Mouse (Mus musculus) embryonic stem cell, embryonic (primary cell): ENCODE measurements at regions not wholly inside any gene's neighbourhood (a gene's known extent, or its start where the extent isn't known, plus 50 kb on each side); places are given as distances from the start of the nearest gene placed in this dataset.
"Not testable (repeated sequence)": the region's sequence is repeated elsewhere in the genome, so short reads cannot be mapped to it uniquely, and the experiment has no call there.

Source experiments
- CTCF ChIA-PET, 4 experiments: fragments of 300-600 bp in 2 of 4; fragments of 350-600 bp in 2 of 4; sonication (Branson Sonifier 250); formaldehyde crosslinking; loops; one replicate each; lab custom pipeline; 2022; ENCODE audit warnings: inconsistent platforms in 2 of 4; lab: Charles Lee
- POLR2A ChIA-PET, 4 experiments: fragments of 300-600 bp in 2 of 4; fragments of 350-600 bp in 2 of 4; sonication (Branson Sonifier 250); formaldehyde crosslinking; loops; one replicate each; lab custom pipeline; 2022; ENCODE audit warnings: antibody characterized with exemption in 4 of 4, inconsistent platforms in 1 of 4; lab: Charles Lee

DNA sequence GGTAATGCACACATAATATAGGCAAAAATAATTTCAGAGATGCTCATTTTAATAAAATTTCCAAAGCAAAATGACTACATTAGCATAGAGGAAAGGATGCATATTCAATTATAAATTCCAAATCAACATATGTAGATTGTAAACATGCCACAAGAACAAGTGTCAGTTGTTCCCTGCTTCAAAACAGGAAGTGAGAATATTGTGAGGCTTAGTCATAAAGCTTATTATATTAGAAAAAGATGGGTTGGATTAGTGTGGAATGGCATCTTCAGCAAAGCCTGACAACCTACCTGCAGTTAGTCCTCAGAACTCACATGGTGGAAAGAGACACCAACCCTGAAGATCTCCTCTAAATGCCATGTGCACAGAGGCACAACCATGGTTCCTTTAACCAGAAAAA is 92.1 kb downstream of the Susd5 start:
- POLR2A ChIA-PET, CTCF ChIA-PET: not testable (repeated sequence)

DNA sequence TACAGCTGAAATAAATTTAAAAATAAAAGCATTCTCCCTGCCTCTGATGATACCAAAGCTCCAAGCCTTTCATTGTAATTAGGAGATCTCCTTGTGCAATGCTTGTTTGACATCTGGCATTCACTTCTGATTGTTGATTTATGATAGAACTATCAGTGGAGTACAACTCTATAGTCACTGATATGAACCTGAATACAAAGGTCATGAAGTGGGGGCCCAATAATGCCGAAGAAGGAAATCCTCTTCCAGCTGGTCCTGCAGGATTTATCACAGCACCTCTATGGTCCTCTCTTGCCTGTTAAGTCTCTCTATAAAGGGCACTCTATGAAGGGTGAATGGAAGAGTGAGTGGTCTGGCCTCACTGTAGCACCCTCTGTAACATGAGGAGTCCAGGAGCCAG is 132.4 kb downstream of the Susd5 start:
- POLR2A ChIA-PET, CTCF ChIA-PET: not testable (repeated sequence)

DNA sequence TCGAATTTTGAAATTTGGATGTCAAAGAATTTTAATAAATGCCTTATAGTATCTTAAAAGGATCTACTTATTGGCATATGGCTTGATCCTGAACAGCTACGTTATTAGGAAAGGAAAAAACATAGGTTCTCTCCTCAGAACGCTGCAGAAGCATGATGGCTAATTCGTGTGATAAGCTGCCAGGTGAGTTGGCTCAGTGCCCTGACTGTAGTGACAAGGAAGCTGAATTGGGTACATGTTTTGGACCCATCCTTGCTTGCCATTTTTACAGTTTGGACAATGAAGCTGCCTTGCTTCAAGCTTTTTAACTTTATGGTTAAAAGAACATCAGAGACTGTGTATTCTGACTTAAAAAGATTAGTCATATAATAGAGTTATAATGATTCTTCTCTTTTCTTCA is 128.9 kb upstream of the Bcl2a1c start:
- CTCF ChIA-PET: no interaction called here
- POLR2A ChIA-PET: no interaction called here

DNA sequence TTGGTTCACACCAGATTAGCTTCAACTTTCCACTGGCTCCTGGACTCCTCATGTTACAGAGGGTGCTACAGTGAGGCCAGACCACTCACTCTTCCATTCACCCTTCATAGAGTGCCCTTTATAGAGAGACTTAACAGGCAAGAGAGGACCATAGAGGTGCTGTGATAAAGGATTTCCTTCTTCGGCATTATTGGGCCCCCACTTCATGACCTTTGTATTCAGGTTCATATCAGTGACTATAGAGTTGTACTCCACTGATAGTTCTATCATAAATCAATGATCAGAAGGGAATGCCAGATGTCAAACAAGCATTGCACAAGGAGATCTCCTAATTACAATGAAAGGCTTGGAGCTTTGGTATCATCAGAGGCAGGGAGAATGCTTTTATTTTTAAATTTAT is 89.4 kb upstream of the Bcl2a1c start:
- POLR2A ChIA-PET: not testable (repeated sequence)
- CTCF ChIA-PET: interaction anchor here in 1 of 4 experiments (0.6 kb wide), 1 partner anchor 262 kb away, joined by 3 read pairs; no protein-coding TSS in a partner anchor

DNA sequence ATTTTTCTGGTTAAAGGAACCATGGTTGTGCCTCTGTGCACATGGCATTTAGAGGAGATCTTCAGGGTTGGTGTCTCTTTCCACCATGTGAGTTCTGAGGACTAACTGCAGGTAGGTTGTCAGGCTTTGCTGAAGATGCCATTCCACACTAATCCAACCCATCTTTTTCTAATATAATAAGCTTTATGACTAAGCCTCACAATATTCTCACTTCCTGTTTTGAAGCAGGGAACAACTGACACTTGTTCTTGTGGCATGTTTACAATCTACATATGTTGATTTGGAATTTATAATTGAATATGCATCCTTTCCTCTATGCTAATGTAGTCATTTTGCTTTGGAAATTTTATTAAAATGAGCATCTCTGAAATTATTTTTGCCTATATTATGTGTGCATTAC is 50.3 kb upstream of the Bcl2a1c start:
- POLR2A ChIA-PET, CTCF ChIA-PET: not testable (repeated sequence)
